In genomic region chr13:58084396-58084795, GRCm38 (mm10) we compare ENCODE assay signal across 15 mouse cellular contexts.
"Had no signal": no experiment of that assay in that cellular context is flagged by ENCODE, and none has a peak within 500 bp of the region (broad histone marks: within the 10 kb centered on the region; RNA-seq: fewer than 3 reads in every experiment).

No protein-coding gene starts in this region.

- H3K36me3 ChIP-seq: limb, embryonic 15.5 days; liver, embryonic 12.5 days; midbrain, embryonic 10.5 days had no signal

- H3K4me3 ChIP-seq: limb, embryonic 15.5 days; liver, embryonic 12.5 days; midbrain, embryonic 10.5 days; neural tube, embryonic 13.5 days had no signal

- H3K27ac ChIP-seq: limb, embryonic 15.5 days; liver, embryonic 12.5 days; midbrain, embryonic 10.5 days; neural tube, embryonic 13.5 days had no signal

- H3K9me3 ChIP-seq: limb, embryonic 15.5 days; liver, embryonic 12.5 days; midbrain, embryonic 10.5 days; neural tube, embryonic 13.5 days had no signal

- H3K4me1 ChIP-seq: limb, embryonic 15.5 days; liver, embryonic 12.5 days; midbrain, embryonic 10.5 days; neural tube, embryonic 13.5 days had no signal

- H3K27me3 ChIP-seq: limb, embryonic 15.5 days; liver, embryonic 12.5 days; neural tube, embryonic 13.5 days had no signal

- H3K4me2 ChIP-seq: limb, embryonic 15.5 days; liver, embryonic 12.5 days; lung, embryonic 14.5 days; neural tube, embryonic 13.5 days had no signal

- ATAC-seq: liver, embryonic 12.5 days; midbrain, embryonic 16.5 days had no signal

- DNase-seq: kidney, postnatal 25 days; layer of hippocampus, postnatal 36 days; lung, embryonic 14.5 days; lung, postnatal 10 days; lung, postnatal 4 days; retina, postnatal 1 day; right cerebral cortex, postnatal 4 days; spleen, adult 18-20 months; thymus, adult 2 months; thymus, postnatal 4 days had no signal

- H3K9ac ChIP-seq: limb, embryonic 15.5 days; liver, embryonic 12.5 days; lung, embryonic 14.5 days; neural tube, embryonic 13.5 days had no signal
